Mouse (Mus musculus): ENCODE measurements at regions not wholly inside any gene's neighbourhood (a gene's known extent, or its start where the extent isn't known, plus 50 kb on each side); places are given as distances from the start of the nearest gene placed in this dataset.

DNA sequence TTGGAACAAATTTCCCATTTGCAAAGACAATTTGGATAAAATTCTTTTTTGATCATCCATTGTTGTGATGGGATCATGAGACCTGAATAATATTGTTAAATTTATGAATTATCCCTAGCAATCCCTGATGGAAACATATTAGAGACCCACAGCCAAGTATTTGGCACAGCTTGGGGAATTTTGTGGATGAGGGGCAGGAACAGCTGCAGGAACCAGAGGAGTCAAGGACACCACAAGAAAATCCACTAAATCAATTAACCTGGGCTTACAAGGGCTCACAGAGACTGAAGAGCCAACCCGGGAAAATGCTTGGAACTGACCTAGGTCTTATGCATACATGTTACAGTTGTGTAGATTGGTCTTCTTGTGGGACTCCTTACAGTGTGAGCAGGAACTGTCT lies 311.6 kb upstream of the Robo2 start:
- 38% methylated on average over 1 of the region's 1 CpGs for WGBS

DNA sequence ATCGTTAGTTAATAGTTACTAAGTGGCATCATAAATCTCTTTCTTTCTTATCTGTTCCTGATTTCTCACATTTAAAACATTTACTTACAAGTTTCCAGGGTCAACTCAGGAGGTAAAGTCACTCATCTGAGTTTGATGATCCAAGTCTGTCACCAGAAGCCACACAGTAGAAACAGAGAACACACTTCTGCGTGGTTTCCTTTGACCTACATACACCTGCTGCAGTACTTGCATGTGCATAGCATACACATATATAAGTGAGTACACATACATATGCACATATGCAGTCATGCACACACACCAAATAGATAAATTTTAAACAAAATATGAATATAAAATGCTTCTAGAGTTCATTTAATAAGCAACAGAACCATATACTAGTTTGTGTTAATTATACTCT lies 306.5 kb upstream of the Robo2 start:
- 52% methylated on average over 2 of the region's 2 CpGs for WGBS

More for the DNA sequence above, 311.6 kb upstream of the Robo2 start:
- Histone ChIP-seq H3K36me3 (ENCODE audit: control insufficient read depth, insufficient read depth, low read length) (no peaks in the 10 kb centered on the region), H3K4me2 (replicated peaks; ENCODE audit: low read depth, low read length) (no peak overlapping the region), H3K9me3 (ENCODE audit: control insufficient read depth, low read depth, low read length) (no peaks in the 10 kb centered on the region), H3K27ac (ENCODE audit: low read length) (no peak overlapping the region), H3K27me3 (ENCODE audit: control insufficient read depth, insufficient read depth, low read length) (no peaks in the 10 kb centered on the region), H3K9ac (replicated peaks; ENCODE audit: low read depth, low read length) (no peak overlapping the region), H3K4me3 (ENCODE audit: low read depth, low read length) (no peak overlapping the region), H3K4me1 (ENCODE audit: control insufficient read depth, insufficient read depth, low read length) (no peaks in the 10 kb centered on the region)
- ATAC-seq (ENCODE audit: insufficient number of reproducible peaks, insufficient read depth, low FRiP score, low read depth), result no peak

GRCm38 (mm10) chr16:74717622-74718021 lies 306.0 kb upstream of the Robo2 start:
- WGBS, result 76% methylated on average over 1 of the region's 1 CpGs
- Histone ChIP-seq H3K27ac (ENCODE audit: low read length) (no peak overlapping the region), H3K4me2 (replicated peaks; ENCODE audit: low read depth, low read length) (no peak overlapping the region), H3K27me3 (ENCODE audit: control insufficient read depth, insufficient read depth, low read length) (no peaks in the 10 kb centered on the region), H3K4me3 (ENCODE audit: low read depth, low read length) (no peak overlapping the region), H3K36me3 (ENCODE audit: control insufficient read depth, insufficient read depth, low read length) (no peaks in the 10 kb centered on the region), H3K9me3 (ENCODE audit: control insufficient read depth, low read depth, low read length) (no peaks in the 10 kb centered on the region), H3K4me1 (ENCODE audit: control insufficient read depth, insufficient read depth, low read length) (no peaks in the 10 kb centered on the region), H3K9ac (replicated peaks; ENCODE audit: low read depth, low read length) (no peak overlapping the region)
- no peak for ATAC-seq (ENCODE audit: insufficient number of reproducible peaks, insufficient read depth, low FRiP score, low read depth)

More for the DNA sequence above, 306.5 kb upstream of the Robo2 start:
- Histone ChIP-seq H3K4me2 (replicated peaks; ENCODE audit: low read depth, low read length) (no peak overlapping the region), H3K27me3 (ENCODE audit: control insufficient read depth, insufficient read depth, low read length) (no peaks in the 10 kb centered on the region), H3K27ac (ENCODE audit: low read length) (no peak overlapping the region), H3K9me3 (ENCODE audit: control insufficient read depth, low read depth, low read length) (no peaks in the 10 kb centered on the region), H3K4me1 (ENCODE audit: control insufficient read depth, insufficient read depth, low read length) (no peaks in the 10 kb centered on the region), H3K36me3 (ENCODE audit: control insufficient read depth, insufficient read depth, low read length) (no peaks in the 10 kb centered on the region), H3K9ac (replicated peaks; ENCODE audit: low read depth, low read length) (no peak overlapping the region), H3K4me3 (ENCODE audit: low read depth, low read length) (no peak overlapping the region)
- ATAC-seq (ENCODE audit: insufficient number of reproducible peaks, insufficient read depth, low FRiP score, low read depth), result no peak

DNA sequence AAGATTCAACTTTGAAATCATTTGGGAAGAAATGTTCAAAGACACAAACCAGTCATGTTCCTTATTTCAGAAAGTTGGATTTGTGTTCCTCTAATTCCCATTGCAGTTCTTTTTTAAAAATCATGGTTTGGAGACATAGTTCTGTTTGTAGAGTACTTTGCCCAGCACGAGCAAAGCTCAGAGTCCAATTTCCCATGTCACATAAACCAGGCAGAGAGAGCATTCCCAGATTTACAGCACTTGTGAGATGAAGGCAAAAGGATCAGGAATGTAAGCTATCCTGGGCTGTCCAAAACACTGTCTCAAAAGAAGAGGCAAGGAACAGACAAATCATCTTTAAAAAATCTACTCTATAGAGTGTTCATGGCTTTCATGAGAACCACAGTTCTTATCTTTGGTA lies 303.3 kb upstream of the Robo2 start:
- 48% methylated on average over 1 of the region's 1 CpGs for WGBS
- Histone ChIP-seq H3K9ac (replicated peaks; ENCODE audit: low read depth, low read length) (no peak overlapping the region), H3K4me2 (replicated peaks; ENCODE audit: low read depth, low read length) (no peak overlapping the region), H3K4me3 (ENCODE audit: low read depth, low read length) (no peak overlapping the region), H3K36me3 (ENCODE audit: control insufficient read depth, insufficient read depth, low read length) (no peaks in the 10 kb centered on the region), H3K27ac (ENCODE audit: low read length) (no peak overlapping the region), H3K9me3 (ENCODE audit: control insufficient read depth, low read depth, low read length) (no peaks in the 10 kb centered on the region), H3K4me1 (ENCODE audit: control insufficient read depth, insufficient read depth, low read length) (no peaks in the 10 kb centered on the region), H3K27me3 (ENCODE audit: control insufficient read depth, insufficient read depth, low read length) (no peaks in the 10 kb centered on the region)
- ATAC-seq (ENCODE audit: insufficient number of reproducible peaks, insufficient read depth, low FRiP score, low read depth), result no peak

DNA sequence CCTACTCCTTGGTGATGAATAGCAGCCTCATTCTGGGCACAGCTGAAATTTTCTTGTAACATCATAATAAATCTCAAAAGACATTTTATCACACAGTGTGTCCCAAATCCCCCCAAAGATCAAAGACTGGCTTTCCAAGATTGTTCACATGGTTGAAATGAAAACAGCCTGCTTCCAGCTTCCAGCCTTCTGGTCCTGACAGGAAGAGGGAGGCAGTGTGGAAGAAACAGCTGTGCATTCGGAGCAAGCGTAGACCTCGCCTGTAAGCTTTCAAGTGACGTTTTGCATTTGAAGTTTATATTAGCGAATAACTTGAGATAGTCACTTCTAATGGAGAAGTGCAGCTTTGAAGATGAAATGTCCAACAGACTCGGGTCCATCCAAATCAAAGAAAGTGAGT lies 300.9 kb upstream of the Robo2 start:
- WGBS, result 25% methylated on average over 6 of the region's 6 CpGs
- H3K4me2 ChIP-seq (replicated peaks; ENCODE audit: low read depth, low read length), result peak overlapping the region; percentile 24; the same call in 1 of the 2 replicates
- no peak overlapping the region for H3K4me3 ChIP-seq (ENCODE audit: low read depth, low read length)
- no peak overlapping the region for H3K27ac ChIP-seq (ENCODE audit: low read length)
- H3K36me3 ChIP-seq (ENCODE audit: control insufficient read depth, insufficient read depth, low read length), result no peaks in the 10 kb centered on the region
- no peaks in the 10 kb centered on the region for H3K27me3 ChIP-seq (ENCODE audit: control insufficient read depth, insufficient read depth, low read length)
- no peak for ATAC-seq (ENCODE audit: insufficient number of reproducible peaks, insufficient read depth, low FRiP score, low read depth)
- H3K4me1 ChIP-seq (ENCODE audit: control insufficient read depth, insufficient read depth, low read length), result no peaks in the 10 kb centered on the region
- H3K9me3 ChIP-seq (ENCODE audit: control insufficient read depth, low read depth, low read length), result no peaks in the 10 kb centered on the region
- H3K9ac ChIP-seq (replicated peaks; ENCODE audit: low read depth, low read length), result no peak overlapping the region

GRCm38 (mm10) chr16:74702067-74702466 lies 290.4 kb upstream of the Robo2 start:
- no peaks in the 10 kb centered on the region for H3K27me3 ChIP-seq (ENCODE audit: control insufficient read depth, insufficient read depth, low read length)
- 76% methylated on average over 3 of the region's 3 CpGs for WGBS
- no peak overlapping the region for H3K9ac ChIP-seq (replicated peaks; ENCODE audit: low read depth, low read length)
- H3K27ac ChIP-seq (ENCODE audit: low read length), result no peak overlapping the region
- no peaks in the 10 kb centered on the region for H3K9me3 ChIP-seq (ENCODE audit: control insufficient read depth, low read depth, low read length)
- H3K4me1 ChIP-seq (ENCODE audit: control insufficient read depth, insufficient read depth, low read length), result peaks cover 5% of the 10 kb centered on the region; the same call in 1 of the 2 replicates
- ATAC-seq (ENCODE audit: insufficient number of reproducible peaks, insufficient read depth, low FRiP score, low read depth), result no peak
- H3K4me3 ChIP-seq (ENCODE audit: low read depth, low read length), result no peak overlapping the region
- H3K36me3 ChIP-seq (ENCODE audit: control insufficient read depth, insufficient read depth, low read length), result no peaks in the 10 kb centered on the region
- no peak overlapping the region for H3K4me2 ChIP-seq (replicated peaks; ENCODE audit: low read depth, low read length)

GRCm38 (mm10) chr16:74683371-74683770 lies 271.7 kb upstream of the Robo2 start:
- H3K4me3 ChIP-seq (ENCODE audit: low read depth, low read length), result no peak overlapping the region
- no peak overlapping the region for H3K27ac ChIP-seq (ENCODE audit: low read length)
- H3K36me3 ChIP-seq (ENCODE audit: control insufficient read depth, insufficient read depth, low read length), result no peaks in the 10 kb centered on the region
- H3K9ac ChIP-seq (replicated peaks; ENCODE audit: low read depth, low read length), result no peak overlapping the region
- H3K4me1 ChIP-seq (ENCODE audit: control insufficient read depth, insufficient read depth, low read length), result no peaks in the 10 kb centered on the region
- no peak overlapping the region for H3K4me2 ChIP-seq (replicated peaks; ENCODE audit: low read depth, low read length)
- ATAC-seq (ENCODE audit: insufficient number of reproducible peaks, insufficient read depth, low FRiP score, low read depth), result no peak
- no peaks in the 10 kb centered on the region for H3K9me3 ChIP-seq (ENCODE audit: control insufficient read depth, low read depth, low read length)
- WGBS, result 22% methylated on average over 3 of the region's 3 CpGs
- no peaks in the 10 kb centered on the region for H3K27me3 ChIP-seq (ENCODE audit: control insufficient read depth, insufficient read depth, low read length)

- H3K9me3 ChIP-seq (ENCODE audit: control insufficient read depth, low read depth, low read length), result no peaks in the 10 kb centered on the region
- H3K4me1 ChIP-seq (ENCODE audit: control insufficient read depth, insufficient read depth, low read length), result no peaks in the 10 kb centered on the region
- no peak for ATAC-seq (ENCODE audit: insufficient number of reproducible peaks, insufficient read depth, low FRiP score, low read depth)
- no peaks in the 10 kb centered on the region for H3K27me3 ChIP-seq (ENCODE audit: control insufficient read depth, insufficient read depth, low read length)
- no peaks in the 10 kb centered on the region for H3K36me3 ChIP-seq (ENCODE audit: control insufficient read depth, insufficient read depth, low read length)
- H3K4me2 ChIP-seq (replicated peaks; ENCODE audit: low read depth, low read length), result no peak overlapping the region
- no peak overlapping the region for H3K9ac ChIP-seq (replicated peaks; ENCODE audit: low read depth, low read length)
- no peak overlapping the region for H3K27ac ChIP-seq (ENCODE audit: low read length)
- no peak overlapping the region for H3K4me3 ChIP-seq (ENCODE audit: low read depth, low read length)
Measured at GRCm38 (mm10) chr16:74675586-74675985, 264.0 kb upstream of the Robo2 start.

DNA sequence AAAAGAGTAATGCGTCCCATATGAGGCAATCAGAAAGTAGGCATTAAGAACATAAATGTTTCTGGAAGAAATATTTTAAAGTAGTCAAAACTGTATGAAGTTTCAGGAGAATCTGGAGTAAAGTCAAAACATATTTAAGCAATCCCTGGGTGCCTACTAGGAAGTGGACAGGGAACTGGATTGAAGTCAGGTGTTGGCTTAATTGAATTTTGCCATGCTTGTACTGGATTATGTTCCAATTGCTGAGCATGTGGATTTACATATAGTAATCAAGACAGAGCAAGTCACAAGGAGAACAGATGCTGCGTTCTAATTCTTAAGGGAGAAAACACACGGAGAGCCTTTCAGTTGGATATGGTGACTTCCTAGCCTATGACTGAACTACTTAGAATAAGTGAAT lies 259.8 kb upstream of the Robo2 start:
- H3K36me3 ChIP-seq (ENCODE audit: control insufficient read depth, insufficient read depth, low read length), result no peaks in the 10 kb centered on the region
- no peak overlapping the region for H3K4me3 ChIP-seq (ENCODE audit: low read depth, low read length)
- WGBS, result 94% methylated on average over 3 of the region's 3 CpGs
- H3K9me3 ChIP-seq (ENCODE audit: control insufficient read depth, low read depth, low read length), result no peaks in the 10 kb centered on the region
- ATAC-seq (ENCODE audit: insufficient number of reproducible peaks, insufficient read depth, low FRiP score, low read depth), result no peak
- H3K4me2 ChIP-seq (replicated peaks; ENCODE audit: low read depth, low read length), result no peak overlapping the region
- no peaks in the 10 kb centered on the region for H3K27me3 ChIP-seq (ENCODE audit: control insufficient read depth, insufficient read depth, low read length)
- H3K4me1 ChIP-seq (ENCODE audit: control insufficient read depth, insufficient read depth, low read length), result no peaks in the 10 kb centered on the region
- H3K27ac ChIP-seq (ENCODE audit: low read length), result no peak overlapping the region
- H3K9ac ChIP-seq (replicated peaks; ENCODE audit: low read depth, low read length), result no peak overlapping the region

Data from stomach, embryonic 14.5 days (tissue).